Mouse (Mus musculus): ENCODE measurements at regions not wholly inside any gene's neighbourhood (a gene's known extent, or its start where the extent isn't known, plus 50 kb on each side); places are given as distances from the start of the nearest gene placed in this dataset.

- TF ChIP-seq CTCF (IDR thresholded peaks at IDR 0.05; ENCODE audit: extremely low read depth, insufficient read depth, low read length) (no peak), POLR2A (IDR thresholded peaks at IDR 0.05; ENCODE audit: extremely low read depth, insufficient read depth, low read length) (no peak)
Measured at GRCm38 (mm10) chr9:101445764-101446163, 194.2 kb upstream of the Ppp2r3a start.

All from cortical plate, adult 2 months (tissue).